Mouse (Mus musculus): Measurements from ENCODE around the gene Ppil1. TPM values are rescaled to one million over a fixed set of nuclear protein-coding genes. Genes with fewer than 3 reads are reported as not detected.

Gene Ppil1
- polyA plus RNA-seq (2015; fragmentation: Nextera tagmentation; extraction: Ambion mirVana) = 106 and 107 TPM in 2 replicates

GRCm38 (mm10) chr17:29263840-29264633 is at the start of gene Ppil1:
Gene Ppil1 (minus strand): TSS chr17:29264186.
- Histone ChIP-seq H3K4me1 (ENCODE audit: control insufficient read depth, insufficient read depth, low read length) (peaks cover 28% of the 10 kb centered on the region), H3K9ac (ENCODE audit: low read depth, low read length) (peak within 1 kb of the TSS; percentile 75), H3K27ac (ENCODE audit: low read length) (peak within 1 kb of the TSS; percentile 93), H3K4me3 (ENCODE audit: low read depth, low read length) (peak within 1 kb of the TSS; percentile 88), H3K9me3 (replicated peaks; ENCODE audit: control insufficient read depth, low read length, poor library complexity, severe bottlenecking) (no peaks in the 10 kb centered on the region), H3K4me2 (ENCODE audit: low read length) (peak within 1 kb of the TSS; percentile 68), H3K27me3 (ENCODE audit: control insufficient read depth, insufficient read depth, low read depth, low read length) (no peaks in the 10 kb centered on the region), H3K36me3 (ENCODE audit: control insufficient read depth, insufficient read depth, low read length) (no peaks in the 10 kb centered on the region)
- 6% methylated on average over 38 of the region's 38 CpGs for WGBS
- ATAC-seq = peak; percentile 62

GRCm38 (mm10) chr17:29313300-29313699 is 49.3 kb upstream of the Ppil1 start:
- Histone ChIP-seq H3K27ac (ENCODE audit: low read length) (no peak overlapping the region), H3K4me1 (ENCODE audit: control insufficient read depth, insufficient read depth, low read length) (no peaks in the 10 kb centered on the region), H3K4me2 (ENCODE audit: low read length) (no peak overlapping the region), H3K27me3 (ENCODE audit: control insufficient read depth, insufficient read depth, low read depth, low read length) (no peaks in the 10 kb centered on the region), H3K4me3 (ENCODE audit: low read depth, low read length) (no peak overlapping the region), H3K9ac (ENCODE audit: low read depth, low read length) (no peak overlapping the region), H3K9me3 (replicated peaks; ENCODE audit: control insufficient read depth, low read length, poor library complexity, severe bottlenecking) (no peaks in the 10 kb centered on the region), H3K36me3 (ENCODE audit: control insufficient read depth, insufficient read depth, low read length) (no peaks in the 10 kb centered on the region)
- ATAC-seq = no peak

GRCm38 (mm10) chr17:29312082-29312481 is 48.1 kb upstream of the Ppil1 start:
- no peak for ATAC-seq
- Histone ChIP-seq H3K9me3 (replicated peaks; ENCODE audit: control insufficient read depth, low read length, poor library complexity, severe bottlenecking) (no peaks in the 10 kb centered on the region), H3K9ac (ENCODE audit: low read depth, low read length) (no peak overlapping the region), H3K27ac (ENCODE audit: low read length) (no peak overlapping the region), H3K27me3 (ENCODE audit: control insufficient read depth, insufficient read depth, low read depth, low read length) (no peaks in the 10 kb centered on the region), H3K4me1 (ENCODE audit: control insufficient read depth, insufficient read depth, low read length) (no peaks in the 10 kb centered on the region), H3K4me2 (ENCODE audit: low read length) (no peak overlapping the region), H3K4me3 (ENCODE audit: low read depth, low read length) (no peak overlapping the region), H3K36me3 (ENCODE audit: control insufficient read depth, insufficient read depth, low read length) (no peaks in the 10 kb centered on the region)
- WGBS = 90% methylated on average over 2 of the region's 2 CpGs

- H3K27ac ChIP-seq (ENCODE audit: low read length) = no peak overlapping the region
- no peak for ATAC-seq
- H3K27me3 ChIP-seq (ENCODE audit: control insufficient read depth, insufficient read depth, low read depth, low read length) = no peaks in the 10 kb centered on the region
- H3K9ac ChIP-seq (ENCODE audit: low read depth, low read length) = no peak overlapping the region
- H3K4me3 ChIP-seq (ENCODE audit: low read depth, low read length) = no peak overlapping the region
- no peak overlapping the region for H3K4me2 ChIP-seq (ENCODE audit: low read length)
- no peaks in the 10 kb centered on the region for H3K4me1 ChIP-seq (ENCODE audit: control insufficient read depth, insufficient read depth, low read length)
- H3K36me3 ChIP-seq (ENCODE audit: control insufficient read depth, insufficient read depth, low read length) = no peaks in the 10 kb centered on the region
- H3K9me3 ChIP-seq (replicated peaks; ENCODE audit: control insufficient read depth, low read length, poor library complexity, severe bottlenecking) = no peaks in the 10 kb centered on the region
- 86% methylated on average over 8 of the region's 8 CpGs for WGBS
These were observed 47.6 kb upstream of the Ppil1 start for GRCm38 (mm10) chr17:29311602-29312001.

- Histone ChIP-seq H3K9ac (ENCODE audit: low read depth, low read length) (no peak overlapping the region), H3K9me3 (replicated peaks; ENCODE audit: control insufficient read depth, low read length, poor library complexity, severe bottlenecking) (no peaks in the 10 kb centered on the region), H3K36me3 (ENCODE audit: control insufficient read depth, insufficient read depth, low read length) (no peaks in the 10 kb centered on the region), H3K4me1 (ENCODE audit: control insufficient read depth, insufficient read depth, low read length) (no peaks in the 10 kb centered on the region), H3K4me2 (ENCODE audit: low read length) (no peak overlapping the region), H3K27me3 (ENCODE audit: control insufficient read depth, insufficient read depth, low read depth, low read length) (no peaks in the 10 kb centered on the region), H3K27ac (ENCODE audit: low read length) (no peak overlapping the region), H3K4me3 (ENCODE audit: low read depth, low read length) (no peak overlapping the region)
- ATAC-seq = no peak
- WGBS = 86% methylated on average over 21 of the region's 21 CpGs
These were observed 46.2 kb upstream of the Ppil1 start for GRCm38 (mm10) chr17:29310056-29310623.

GRCm38 (mm10) chr17:29305871-29306270 is 41.9 kb upstream of the Ppil1 start:
- Histone ChIP-seq H3K9me3 (replicated peaks; ENCODE audit: control insufficient read depth, low read length, poor library complexity, severe bottlenecking) (no peaks in the 10 kb centered on the region), H3K4me2 (ENCODE audit: low read length) (no peak overlapping the region), H3K4me3 (ENCODE audit: low read depth, low read length) (no peak overlapping the region), H3K9ac (ENCODE audit: low read depth, low read length) (no peak overlapping the region), H3K27ac (ENCODE audit: low read length) (no peak overlapping the region), H3K27me3 (ENCODE audit: control insufficient read depth, insufficient read depth, low read depth, low read length) (no peaks in the 10 kb centered on the region), H3K36me3 (ENCODE audit: control insufficient read depth, insufficient read depth, low read length) (peaks cover 8% of the 10 kb centered on the region), H3K4me1 (ENCODE audit: control insufficient read depth, insufficient read depth, low read length) (no peaks in the 10 kb centered on the region)
- ATAC-seq = no peak
- 58% methylated on average over 7 of the region's 7 CpGs for WGBS

- H3K36me3 ChIP-seq (ENCODE audit: control insufficient read depth, insufficient read depth, low read length) = peaks cover 13% of the 10 kb centered on the region
- no peak overlapping the region for H3K27ac ChIP-seq (ENCODE audit: low read length)
- WGBS = 37% methylated on average over 15 of the region's 15 CpGs
- no peaks in the 10 kb centered on the region for H3K9me3 ChIP-seq (replicated peaks; ENCODE audit: control insufficient read depth, low read length, poor library complexity, severe bottlenecking)
- no peak overlapping the region for H3K9ac ChIP-seq (ENCODE audit: low read depth, low read length)
- H3K4me1 ChIP-seq (ENCODE audit: control insufficient read depth, insufficient read depth, low read length) = no peaks in the 10 kb centered on the region
- no peak for ATAC-seq
- no peak overlapping the region for H3K4me3 ChIP-seq (ENCODE audit: low read depth, low read length)
- no peaks in the 10 kb centered on the region for H3K27me3 ChIP-seq (ENCODE audit: control insufficient read depth, insufficient read depth, low read depth, low read length)
- no peak overlapping the region for H3K4me2 ChIP-seq (ENCODE audit: low read length)
These were observed 41.2 kb upstream of the Ppil1 start for GRCm38 (mm10) chr17:29305058-29305806.

GRCm38 (mm10) chr17:29304376-29305057 is 40.5 kb upstream of the Ppil1 start:
- 67% methylated on average over 13 of the region's 13 CpGs for WGBS
- no peaks in the 10 kb centered on the region for H3K9me3 ChIP-seq (replicated peaks; ENCODE audit: control insufficient read depth, low read length, poor library complexity, severe bottlenecking)
- no peak overlapping the region for H3K27ac ChIP-seq (ENCODE audit: low read length)
- peaks cover 19% of the 10 kb centered on the region for H3K36me3 ChIP-seq (ENCODE audit: control insufficient read depth, insufficient read depth, low read length)
- H3K9ac ChIP-seq (ENCODE audit: low read depth, low read length) = no peak overlapping the region
- no peaks in the 10 kb centered on the region for H3K27me3 ChIP-seq (ENCODE audit: control insufficient read depth, insufficient read depth, low read depth, low read length)
- H3K4me3 ChIP-seq (ENCODE audit: low read depth, low read length) = no peak overlapping the region
- no peaks in the 10 kb centered on the region for H3K4me1 ChIP-seq (ENCODE audit: control insufficient read depth, insufficient read depth, low read length)
- no peak for ATAC-seq
- H3K4me2 ChIP-seq (ENCODE audit: low read length) = no peak overlapping the region

Data from midbrain, embryonic 16.5 days (tissue).